Mouse (Mus musculus) neutrophil, adult 5-6 weeks (primary cell): ENCODE data around the gene Trim62. TPM values are rescaled to one million over a fixed set of nuclear protein-coding genes. Genes with fewer than 3 reads are reported as not detected.

ENCODE experiments used
- ATAC-seq: fragments of 151-379, 151-347 bp; 2 replicates; pipeline ENCODE4 v1.8.0; 2017; ENCODE audit warnings: mild to moderate bottlenecking, moderate TSS enrichment; ENCODE audit not compliant: insufficient number of reproducible peaks, poor library complexity, low FRiP score, severe bottlenecking; ENCODE audit errors: extremely low read depth
- total RNA-seq: library from RNA; stranded (forward); fragments of 200-1000 nt; gene quantifications from 2 replicates; pipeline ENCODE4 v1.2.3, GENCODE M21; 2017

The Trim62 gene
- total RNA-seq, 1 experiment from 2014 or later, result 0.58 TPM

- ATAC-seq, result no peak
Measured at GRCm38 (mm10) chr4:128883801-128884710, 676 bp downstream of the Trim62 start.

- ATAC-seq, result no peak
Measured at GRCm38 (mm10) chr4:128884711-128885095, 1.3 kb downstream of the Trim62 start.

DNA sequence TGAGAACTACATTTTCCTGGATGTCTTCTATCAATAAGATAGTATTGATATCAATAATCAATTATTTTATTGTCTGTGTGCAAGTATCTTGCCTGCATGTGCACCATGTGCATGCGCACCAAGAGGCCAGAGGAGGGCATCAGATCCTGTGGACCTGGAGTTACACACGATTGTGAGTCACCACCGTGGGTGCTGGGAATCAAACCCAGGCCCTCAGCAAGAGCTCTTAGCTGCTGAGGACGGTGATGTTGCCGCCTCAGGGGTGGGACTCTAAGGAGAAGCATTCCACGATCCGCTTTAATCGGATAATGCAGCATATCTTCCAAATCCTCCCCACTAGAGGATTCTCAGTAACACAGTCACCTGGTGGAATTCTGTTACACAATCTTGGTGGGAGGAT lies 2.2 kb downstream of the Trim62 start:
- no peak for ATAC-seq

DNA sequence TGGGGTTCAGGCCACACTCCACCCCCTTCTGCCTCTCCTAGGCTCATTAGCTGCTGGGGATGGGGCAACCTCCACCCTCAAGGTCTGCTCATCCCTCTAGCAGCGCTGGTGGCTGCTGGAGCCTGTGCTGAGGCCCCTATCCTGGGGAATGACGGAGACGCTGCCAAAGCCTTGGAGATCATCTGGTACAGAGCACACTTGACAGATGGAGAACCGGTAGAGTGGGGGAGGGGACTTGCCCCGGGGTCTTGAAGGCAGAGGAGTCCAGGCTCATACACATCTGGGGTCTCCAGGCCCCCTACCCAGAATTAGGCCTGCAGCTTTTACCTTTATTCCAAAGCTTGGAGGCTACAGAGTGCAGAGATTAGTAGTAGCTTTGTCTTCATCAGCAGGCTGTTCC lies 3.2 kb downstream of the Trim62 start:
- no peak for ATAC-seq

DNA sequence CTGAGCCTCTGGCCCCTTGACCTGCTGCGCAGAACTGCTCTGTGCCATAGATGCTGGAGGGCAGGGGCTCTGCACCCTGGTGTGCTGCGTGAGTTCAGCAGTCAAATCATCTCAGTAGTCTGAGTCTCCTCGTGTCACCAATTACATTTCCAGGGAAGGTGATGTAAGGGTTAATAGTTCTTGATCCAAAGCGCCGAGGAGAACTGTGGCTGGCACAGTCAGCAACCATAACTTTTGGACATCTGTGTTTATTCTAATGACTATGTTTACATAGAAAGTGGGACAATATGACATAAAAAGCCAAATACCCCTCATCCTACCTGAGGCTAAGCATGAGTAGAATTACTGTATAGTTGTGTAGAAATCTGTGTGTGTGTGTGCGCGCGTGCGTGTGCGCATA lies 3.6 kb downstream of the Trim62 start:
- no peak for ATAC-seq

DNA sequence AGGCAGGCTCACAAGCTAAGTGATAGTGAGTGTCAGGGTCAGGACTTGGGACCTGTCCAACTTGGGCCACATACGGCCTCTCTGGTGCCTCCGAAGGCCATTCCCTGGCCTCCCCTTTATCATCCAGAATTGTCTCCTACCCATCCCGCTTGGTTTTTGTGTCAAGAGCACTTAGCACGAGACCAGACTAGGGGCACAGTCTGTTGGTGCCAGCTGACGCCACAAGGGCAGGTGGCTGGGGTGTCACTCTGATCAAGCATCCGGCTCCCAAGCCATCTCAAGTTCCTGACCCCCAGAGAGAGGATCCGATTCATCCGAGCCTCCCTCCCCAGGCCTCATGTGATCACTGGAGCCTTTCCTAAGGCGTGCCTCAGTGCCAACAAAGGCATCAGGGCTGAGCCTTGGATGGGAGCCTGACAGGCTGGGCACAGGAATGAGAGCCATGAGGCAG lies 4.3 kb downstream of the Trim62 start:
- ATAC-seq, result no peak

DNA sequence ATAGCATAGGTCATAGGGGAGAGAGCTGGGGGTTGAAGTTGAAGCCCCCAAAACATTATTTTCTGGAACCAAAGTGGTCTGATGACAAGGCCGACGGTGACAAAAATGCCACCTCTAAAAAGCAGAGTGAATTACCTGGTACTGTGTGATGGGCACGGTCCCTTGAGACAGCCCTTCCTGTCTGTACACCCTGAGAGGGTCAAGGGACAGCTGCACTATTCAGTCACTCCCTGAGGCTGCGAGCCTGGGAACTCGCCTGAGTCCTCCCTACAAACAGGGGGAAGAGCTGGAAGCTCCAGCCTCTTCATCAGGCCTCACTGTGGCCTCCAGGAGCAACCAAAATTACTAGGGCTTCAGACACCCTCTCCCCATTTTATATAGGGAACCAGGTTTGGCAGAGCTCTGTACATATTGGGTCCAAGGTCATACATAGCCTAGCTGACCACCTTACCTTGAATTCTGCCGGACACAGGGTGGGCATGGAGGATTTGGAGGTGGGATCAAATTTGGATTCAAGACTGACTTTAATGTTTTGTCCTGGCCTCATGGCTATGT lies 5.1 kb downstream of the Trim62 start:
- ATAC-seq, result no peak

- no peak for ATAC-seq
Measured at GRCm38 (mm10) chr4:128889752-128890630, 6.6 kb downstream of the Trim62 start.

DNA sequence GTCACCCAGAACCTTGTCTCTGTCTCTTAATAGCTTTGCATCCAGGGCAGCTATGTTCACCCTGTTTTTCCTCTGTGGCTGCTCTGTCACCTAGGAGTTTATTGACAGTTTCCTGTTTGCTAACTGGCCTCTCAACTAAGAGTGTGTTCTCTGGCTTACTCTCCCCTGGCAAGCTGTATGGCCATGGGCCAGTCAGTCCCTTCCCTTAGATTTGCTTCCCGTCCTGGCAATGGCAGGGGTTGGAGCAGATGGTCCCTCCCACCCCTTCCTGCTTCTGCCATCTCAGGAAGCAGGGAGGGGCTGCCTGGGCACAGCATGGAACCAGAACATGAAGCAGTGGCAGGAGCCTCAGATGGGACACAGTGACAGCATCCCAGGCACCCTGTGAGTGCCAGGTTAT lies 7.8 kb downstream of the Trim62 start:
- ATAC-seq, result no peak

DNA sequence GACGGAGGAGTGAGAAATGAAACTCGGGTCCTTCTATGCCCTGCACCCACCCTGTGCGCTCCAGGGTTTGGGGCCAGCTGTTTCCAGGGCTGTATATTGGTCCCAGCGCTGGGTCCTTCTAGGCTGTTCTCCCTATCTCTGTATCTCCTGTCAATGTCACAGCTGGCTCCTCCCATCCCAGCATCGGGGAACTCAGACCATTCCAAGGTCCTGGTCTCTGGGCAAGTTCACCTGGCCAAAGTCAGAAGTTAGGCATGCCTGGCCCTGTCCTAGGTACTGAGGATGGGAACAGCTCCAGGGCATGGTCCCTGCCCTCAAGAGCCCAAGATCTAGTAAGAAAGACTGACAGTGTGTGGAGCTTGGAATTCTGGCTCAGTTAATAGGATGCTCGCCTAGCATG lies 8.4 kb downstream of the Trim62 start:
- no peak for ATAC-seq

DNA sequence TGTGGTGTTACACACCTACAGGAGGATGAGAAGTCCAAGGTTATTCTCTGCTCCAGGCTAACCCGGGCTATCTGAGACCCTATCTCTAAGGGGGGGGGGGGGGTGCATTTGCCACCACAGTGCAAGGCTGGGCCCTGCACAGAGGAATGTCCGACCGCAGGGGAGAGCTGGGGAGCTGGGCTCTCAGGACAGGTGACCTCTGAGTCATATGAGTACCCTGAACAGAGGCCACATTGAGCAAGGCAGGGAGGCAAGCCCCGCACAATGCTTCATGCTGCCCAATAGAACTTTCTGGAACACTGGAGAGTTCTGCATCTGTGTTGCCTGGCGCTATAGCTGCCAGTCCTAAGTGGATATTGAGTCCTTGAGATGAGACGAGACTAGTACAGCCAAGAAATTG lies 8.8 kb downstream of the Trim62 start:
- no peak for ATAC-seq

DNA sequence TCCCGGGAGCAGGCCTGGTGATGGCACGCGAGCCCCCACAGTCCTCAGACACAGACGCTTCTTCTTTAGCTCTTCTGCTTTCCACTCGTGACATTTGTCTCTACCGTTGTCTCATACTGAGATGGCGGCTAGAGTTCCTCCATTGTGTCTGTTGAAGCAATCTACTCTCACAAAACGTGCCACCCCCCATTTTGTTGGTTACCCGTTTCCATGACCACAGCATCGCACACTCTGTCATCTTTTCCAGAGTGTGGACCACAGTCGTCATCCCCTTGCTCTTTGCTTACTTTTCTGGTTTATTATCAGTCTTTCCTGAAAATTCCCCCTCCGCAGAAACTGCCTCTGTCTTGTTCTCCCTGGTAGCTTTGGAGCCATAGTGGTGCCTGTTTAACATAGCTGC lies 10.7 kb downstream of the Trim62 start:
- no peak for ATAC-seq

DNA sequence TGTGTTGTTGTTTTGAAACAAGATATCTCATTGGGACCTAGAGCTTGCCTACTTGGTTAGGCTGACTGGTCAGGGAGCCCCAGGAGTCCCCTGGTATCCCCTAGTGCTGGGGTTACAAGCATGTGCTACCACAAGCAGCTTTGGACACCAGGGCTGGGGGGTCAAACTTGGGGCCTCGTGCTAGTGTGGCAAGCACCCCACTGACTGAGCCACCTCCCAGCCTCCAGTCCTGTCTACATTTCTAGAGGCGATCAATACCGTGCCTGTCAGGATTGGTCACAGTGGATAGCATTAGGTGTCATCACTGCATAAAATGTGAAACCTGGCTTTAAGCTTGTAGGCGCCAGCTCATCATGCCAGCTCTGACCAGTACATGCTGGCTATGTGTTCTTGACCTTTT lies 12.5 kb downstream of the Trim62 start:
- ATAC-seq, result no peak

- no peak for ATAC-seq
Measured at GRCm38 (mm10) chr4:128896667-128897066, 13.3 kb downstream of the Trim62 start.

- no peak for ATAC-seq
Measured at GRCm38 (mm10) chr4:128897911-128898421, 14.6 kb downstream of the Trim62 start.

GRCm38 (mm10) chr4:128899332-128899731 lies 16.0 kb downstream of the Trim62 start:
- no peak for ATAC-seq

DNA sequence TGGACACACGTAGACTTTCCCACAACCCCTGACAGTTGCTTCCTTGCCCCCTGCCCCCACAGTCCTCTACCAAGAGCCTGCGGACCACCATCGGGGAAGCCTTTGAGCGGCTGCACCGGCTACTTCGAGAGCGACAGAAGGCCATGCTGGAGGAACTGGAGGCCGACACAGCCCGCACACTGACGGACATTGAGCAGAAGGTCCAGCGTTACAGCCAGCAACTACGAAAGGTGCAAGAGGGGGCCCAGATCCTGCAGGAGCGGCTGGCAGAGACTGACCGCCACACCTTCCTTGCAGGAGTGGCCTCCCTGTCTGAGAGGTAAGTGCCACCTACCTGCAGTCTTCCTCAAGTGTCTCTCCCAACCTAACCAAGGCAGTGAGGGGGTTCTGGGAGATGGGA lies 17.1 kb downstream of the Trim62 start:
- no peak for ATAC-seq

DNA sequence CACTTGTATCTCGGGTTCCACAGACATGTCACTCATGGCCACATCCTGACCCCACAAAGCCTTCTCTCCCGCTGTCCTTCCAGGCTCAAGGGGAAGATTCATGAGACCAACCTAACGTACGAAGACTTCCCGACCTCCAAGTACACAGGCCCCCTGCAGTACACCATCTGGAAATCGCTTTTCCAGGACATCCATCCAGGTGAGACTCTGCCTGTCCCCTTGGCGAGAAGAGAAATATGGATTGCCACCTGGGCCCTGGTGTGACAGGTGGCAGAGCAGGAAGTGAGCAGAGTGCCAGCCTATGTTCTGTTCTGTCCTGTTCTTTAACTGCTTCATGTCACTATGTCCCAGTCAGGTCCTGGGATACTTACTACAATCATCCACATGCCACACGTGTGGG lies 19.0 kb downstream of the Trim62 start:
- no peak for ATAC-seq

DNA sequence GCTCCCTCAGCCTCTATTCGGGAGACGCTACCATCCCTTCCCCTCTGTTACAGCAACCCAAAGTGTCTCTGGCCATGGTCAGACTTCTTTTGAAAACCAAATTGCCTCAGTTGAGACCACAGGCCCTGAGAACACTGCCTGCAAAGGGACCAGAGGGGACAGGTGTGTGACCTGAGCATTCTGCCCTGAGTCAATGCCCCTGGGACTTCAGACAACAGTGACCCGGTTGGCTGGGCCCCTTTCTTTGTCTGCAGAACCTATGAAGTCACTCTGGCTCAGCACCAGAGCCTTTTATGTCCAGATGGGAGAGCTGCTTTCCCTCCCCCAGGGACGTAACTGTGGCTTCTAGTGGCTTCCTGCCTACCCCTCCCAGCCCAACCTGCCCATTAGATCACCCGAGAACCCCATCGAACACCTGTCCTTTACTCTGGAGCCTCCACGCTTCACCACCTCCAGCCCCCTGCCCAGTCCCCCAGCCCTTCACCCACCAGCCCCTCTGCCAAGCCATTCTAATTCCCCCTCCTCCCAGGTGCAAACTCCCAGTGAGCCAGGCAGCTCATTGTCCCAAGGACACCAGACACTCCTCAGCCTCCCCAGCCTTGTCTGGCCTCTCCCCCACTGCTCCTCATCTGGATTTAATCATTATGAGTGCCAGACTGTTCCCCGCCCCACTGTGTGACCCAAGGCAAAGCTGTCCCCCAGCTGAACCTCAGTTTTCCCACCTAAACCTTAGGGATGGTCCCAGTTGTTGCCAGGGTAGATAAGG lies 20.8 kb downstream of the Trim62 start:
- no peak for ATAC-seq
